Mouse (Mus musculus) yolk sac, embryonic 10.5 days (tissue): ENCODE results near the gene Gle1.

Experiments
- DNase-seq: peaks from one replicate; pipeline ENCODE4 v3.0.0-alpha.2; 2017; ENCODE audit warnings: low spot score

Gene Gle1

GRCm38 (mm10) chr2:29964354-29965249 lies 29.4 kb downstream of the Gle1 start:
- DNase-seq: no peak

- peak; percentile 97 for DNase-seq
Measured at GRCm38 (mm10) chr2:29965250-29965843, 30.1 kb downstream of the Gle1 start, which contains the start of gene Sptan1. TSS of gene Sptan1 (plus strand) at chr2:29965560.

- DNase-seq: peak; percentile 30
Measured at GRCm38 (mm10) chr2:29965906-29966305, 30.7 kb downstream of the Gle1 start.

- no peak for DNase-seq
Measured at GRCm38 (mm10) chr2:29966826-29967225, 31.6 kb downstream of the Gle1 start.

GRCm38 (mm10) chr2:29967768-29968167 lies 32.5 kb downstream of the Gle1 start:
- no peak for DNase-seq

GRCm38 (mm10) chr2:29968638-29969037 lies 33.4 kb downstream of the Gle1 start:
- peak; percentile 68 for DNase-seq

- DNase-seq: no peak
Measured at GRCm38 (mm10) chr2:29971838-29972635, 36.8 kb downstream of the Gle1 start.

- no peak for DNase-seq
Measured at GRCm38 (mm10) chr2:29973525-29973924, 38.3 kb downstream of the Gle1 start.

GRCm38 (mm10) chr2:29977307-29977706 lies 42.1 kb downstream of the Gle1 start:
- DNase-seq: no peak

GRCm38 (mm10) chr2:29980661-29981060 lies 45.4 kb downstream of the Gle1 start:
- DNase-seq: no peak

GRCm38 (mm10) chr2:29991962-29992361 lies 56.7 kb downstream of the Gle1 start:
- DNase-seq: no peak

- no peak for DNase-seq
Measured at GRCm38 (mm10) chr2:30009101-30009500, 73.9 kb downstream of the Gle1 start.
